Mouse (Mus musculus): ENCODE data around the gene Cfh. TPM values are rescaled to one million over a fixed set of nuclear protein-coding genes. Genes with fewer than 3 reads are reported as not detected.

Cfh gene
- polyA plus RNA-seq (2012; rRNA removed), result 0.72 and 0.95 TPM in 2 replicates

DNA sequence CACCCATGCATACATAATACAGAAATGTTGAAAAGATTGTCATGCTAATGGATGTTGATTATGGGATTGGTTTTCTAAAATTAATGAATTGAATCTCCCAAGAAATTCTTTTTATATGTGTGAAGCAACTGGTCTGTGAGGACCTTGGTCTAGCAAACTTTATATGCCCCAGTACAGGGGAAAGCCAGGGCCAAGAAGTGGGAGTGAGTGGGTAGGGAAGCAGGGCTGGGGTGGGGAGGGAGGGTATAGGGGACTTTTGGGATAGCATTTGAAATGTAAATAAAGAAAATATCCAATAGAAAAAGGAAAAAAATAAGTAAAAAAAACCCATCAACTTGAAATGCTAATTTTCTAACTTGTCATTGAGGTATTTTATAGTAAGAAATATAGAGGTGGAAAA lies at the start of gene Cfh:
Gene Cfh, minus strand, starts transcription at position 101 of the 400 bp plus-strand sequence.

Other genes starting within 250 kb of the Cfh start
- gene Kcnt2, start 62.4 kb upstream of the Cfh start, polyA plus RNA-seq (2012; rRNA removed), result 0.07 and 0.09 TPM in 2 replicates